Mouse (Mus musculus) ES-E14 (cell line): ENCODE data around the gene Csk. TPM values are rescaled to one million over a fixed set of nuclear protein-coding genes. Genes with fewer than 3 reads are reported as not detected.

ENCODE experiments used
- DNase-seq: peaks from one replicate; pipeline ENCODE4 v3.0.0-alpha.2; 2013; ENCODE audit warnings: low read depth, low spot score
- H3K27ac ChIP-seq: 2 replicates; pipeline ENCODE4 v1.5.1; 2012; ENCODE audit warnings: low read depth, mild to moderate bottlenecking, low read length, moderate library complexity, mixed read lengths; ENCODE audit not compliant: poor library complexity, insufficient read depth, severe bottlenecking
- H3K36me3 ChIP-seq: 2 replicates; pipeline ENCODE4 v1.6.1; 2012; ENCODE audit warnings: mild to moderate bottlenecking, low read length, moderate library complexity, mixed read lengths; ENCODE audit not compliant: control insufficient read depth, poor library complexity, insufficient read depth, severe bottlenecking
- H3K4me1 ChIP-seq, 2 experiments: fragments of 150-350 bp in 1 of 2; sonication (generic) in 1 of 2; 2 replicates each; pipeline ENCODE4 v1.6.1; 2012; ENCODE audit warnings: low read length in 2 of 2, mild to moderate bottlenecking in 1 of 2, mixed read lengths in 1 of 2; ENCODE audit not compliant: control insufficient read depth in 2 of 2, insufficient read depth in 2 of 2, poor library complexity in 1 of 2
- H3K4me3 ChIP-seq, 2 experiments: fragments of 150-350 bp in 1 of 2; sonication (generic) in 1 of 2; 2 replicates each; pipeline ENCODE4 v1.5.1; 2012; ENCODE audit warnings: low read length in 2 of 2, low read depth in 1 of 2, mild to moderate bottlenecking in 1 of 2, mixed read lengths in 1 of 2; ENCODE audit not compliant: insufficient read depth in 1 of 2, poor library complexity in 1 of 2, severe bottlenecking in 1 of 2
- H3K9ac ChIP-seq: 2 replicates; pipeline ENCODE4 v1.6.1; 2012; ENCODE audit warnings: low read depth, mild to moderate bottlenecking, low read length, mixed read lengths; ENCODE audit not compliant: poor library complexity, insufficient read depth, severe bottlenecking
- H3K9me3 ChIP-seq: fragments of 150-350 bp; sonication (generic); 2 replicates; pipeline ENCODE4 v1.6.1; 2012; ENCODE audit warnings: low read depth, mild to moderate bottlenecking, low read length; ENCODE audit not compliant: control insufficient read depth, insufficient read depth
- CHD2 ChIP-seq: IDR thresholded peaks from 2 replicates; pipeline ENCODE4 v1.6.1; 2014; ENCODE audit warnings: mild to moderate bottlenecking, low read depth, low read length, inconsistent platforms
- HCFC1 ChIP-seq: IDR thresholded peaks from 2 replicates; pipeline ENCODE4 v1.6.1; 2012; ENCODE audit warnings: low read length, inconsistent platforms, borderline replicate concordance; ENCODE audit not compliant: insufficient read depth
- MAFK ChIP-seq: IDR thresholded peaks from 2 replicates; pipeline ENCODE4 v1.6.1; 2014; ENCODE audit warnings: mild to moderate bottlenecking, low read depth, low read length, inconsistent platforms; ENCODE audit not compliant: insufficient read depth
- ZC3H11A ChIP-seq: IDR thresholded peaks from 2 replicates; pipeline ENCODE4 v1.6.1; 2012; ENCODE audit warnings: low read depth, mild to moderate bottlenecking, inconsistent platforms, low read length, borderline replicate concordance
- ZNF384 ChIP-seq: IDR thresholded peaks from 2 replicates; pipeline ENCODE4 v1.6.1; 2012; ENCODE audit warnings: low read depth, low read length, inconsistent platforms
- in situ Hi-C, 2 experiments: fragments of 600-800 bp; cut with MboI; formaldehyde crosslinking; loops; one replicate each; pipeline ENCODE4 v1.15.1; 2025; ENCODE audit warnings: low sequenced_read_pairs in 2 of 2, inconsistent platforms in 1 of 2; ENCODE audit not compliant: unreplicated experiment in 2 of 2
- total RNA-seq: library from RNA; depleted of rRNA; stranded (reverse); fragments of 300-350 nt; gene quantifications from 2 replicates; pipeline ENCODE4 v1.2.3, GENCODE M21; 2012

Csk gene
- total RNA-seq, 1 experiment: 32.2 TPM

- Histone ChIP-seq H3K4me1 (peaks cover 0 to 26% of the 10 kb centered on the region in 2 experiments; a peak in 2 of 4 replicates), H3K36me3 (peaks cover 5% of the 10 kb centered on the region; the same call in 1 of the 2 replicates), H3K9ac (0 out of 2 replicates have a peak overlapping the region, but pooled peaks have one; percentile 0), H3K27ac (no peak overlapping the region), H3K9me3 (no peaks in the 10 kb centered on the region), H3K4me3 (peak overlapping the region in 1 of 2 experiments; percentile 17; a peak in 1 of 4 replicates)
- DNase-seq: no peak
- in situ Hi-C loops: no loop called here
- no peak for TF ChIP-seq CHD2
- TF ChIP-seq HCFC1: no peak
- TF ChIP-seq ZNF384: no peak
- no peak for TF ChIP-seq ZC3H11A
- TF ChIP-seq MAFK: no peak
These were observed 13.6 kb downstream of the Csk start for GRCm38 (mm10) chr9:57639661-57640328.

GRCm38 (mm10) chr9:57638651-57639459 is 14.6 kb downstream of the Csk start:
- peaks cover 4% of the 10 kb centered on the region; the same call in 1 of the 2 replicates for H3K36me3 ChIP-seq
- no peak overlapping the region for H3K9ac ChIP-seq
- H3K4me3 ChIP-seq: no peak overlapping the region
- in situ Hi-C loops: no loop called here
- DNase-seq: no peak
- H3K27ac ChIP-seq: no peak overlapping the region
- no peaks in the 10 kb centered on the region for H3K9me3 ChIP-seq
- TF ChIP-seq ZNF384 (no peak), HCFC1 (no peak), ZC3H11A (no peak), MAFK (no peak), CHD2 (no peak)
- peaks cover 0 to 20% of the 10 kb centered on the region in 2 experiments; a peak in 2 of 4 replicates for H3K4me1 ChIP-seq

GRCm38 (mm10) chr9:57637741-57638322 is 15.6 kb downstream of the Csk start:
- no peak for DNase-seq
- in situ Hi-C loops: no loop called here
- Histone ChIP-seq H3K27ac (no peak overlapping the region), H3K4me3 (no peak overlapping the region), H3K36me3 (no peaks in the 10 kb centered on the region; the same call in 1 of the 2 replicates), H3K9ac (no peak overlapping the region), H3K9me3 (no peaks in the 10 kb centered on the region), H3K4me1 (peaks cover 0 to 13% of the 10 kb centered on the region in 2 experiments; a peak in 2 of 4 replicates)
- no peak for TF ChIP-seq CHD2
- TF ChIP-seq ZNF384: no peak
- TF ChIP-seq MAFK: no peak
- TF ChIP-seq ZC3H11A: no peak
- no peak for TF ChIP-seq HCFC1

- in situ Hi-C loops: no loop called here
- no peaks in the 10 kb centered on the region for H3K9me3 ChIP-seq
- no peak for TF ChIP-seq HCFC1
- no peak for TF ChIP-seq ZNF384
- no peak for TF ChIP-seq MAFK
- TF ChIP-seq ZC3H11A: no peak
- TF ChIP-seq CHD2: no peak
- H3K9ac ChIP-seq: no peak overlapping the region
- H3K36me3 ChIP-seq: no peaks in the 10 kb centered on the region; the same call in 1 of the 2 replicates
- no peak for DNase-seq
- H3K4me3 ChIP-seq: no peak overlapping the region
- peaks cover 0 to 10% of the 10 kb centered on the region in 2 experiments; a peak in 1 of 4 replicates for H3K4me1 ChIP-seq
- no peak overlapping the region for H3K27ac ChIP-seq
These were observed 16.2 kb downstream of the Csk start for GRCm38 (mm10) chr9:57637272-57637671.
